Mouse (Mus musculus) intestine, embryonic 15.5 days (tissue): ENCODE measurements at regions not wholly inside any gene's neighbourhood (a gene's known extent, or its start where the extent isn't known, plus 50 kb on each side); places are given as distances from the start of the nearest gene placed in this dataset.
A peak's percentile ranks its signal among the peaks of the same experiment; 100 is the strongest.

Experiments
- ATAC-seq: fragments of 200-750 bp; cut with Nextera tagmentation; 2 replicates; pipeline ENCODE4 v1.8.0; 2017; ENCODE audit warnings: moderate TSS enrichment, moderate library complexity
- H3K27ac ChIP-seq: fragments of 300-500 bp; sonication (generic); 2 replicates; pipeline ENCODE4 v1.5.1; 2015; ENCODE audit warnings: mild to moderate bottlenecking, inconsistent platforms
- H3K27me3 ChIP-seq: fragments of 300-500 bp; sonication (generic); replicated peaks from 2 replicates; pipeline ENCODE4 v1.6.1; 2015; ENCODE audit warnings: inconsistent platforms
- H3K36me3 ChIP-seq: fragments of 300-500 bp; sonication (generic); 2 replicates; pipeline ENCODE4 v1.6.1; 2015; ENCODE audit warnings: inconsistent platforms
- H3K4me1 ChIP-seq: fragments of 300-500 bp; sonication (generic); replicated peaks from 2 replicates; pipeline ENCODE4 v1.6.1; 2015; ENCODE audit warnings: inconsistent platforms
- H3K4me2 ChIP-seq: fragments of 300-500 bp; sonication (generic); replicated peaks from 2 replicates; pipeline ENCODE4 v1.6.1; 2015; ENCODE audit warnings: mild to moderate bottlenecking, inconsistent platforms
- H3K4me3 ChIP-seq: fragments of 300-500 bp; sonication (generic); replicated peaks from 2 replicates; pipeline ENCODE4 v1.5.1; 2015; ENCODE audit warnings: inconsistent platforms
- H3K9ac ChIP-seq: fragments of 300-500 bp; sonication (generic); 2 replicates; pipeline ENCODE4 v1.6.1; 2015; ENCODE audit warnings: inconsistent platforms
- H3K9me3 ChIP-seq: fragments of 300-500 bp; sonication (generic); 2 replicates; pipeline ENCODE4 v1.6.1; 2016; ENCODE audit warnings: inconsistent platforms
- WGBS: fragments of 180-500 bp; shearing (Covaris S2); methylation state at CpG from one replicate; pipeline ENCODE4 v1.1.7; 2015; 5-methylcytosine and 5-hydroxymethylcytosine counted together

- Histone ChIP-seq H3K36me3 (no peaks in the 10 kb centered on the region), H3K4me3 (no peak overlapping the region), H3K4me2 (no peak overlapping the region), H3K27me3 (no peaks in the 10 kb centered on the region), H3K27ac (no peak overlapping the region), H3K9me3 (no peaks in the 10 kb centered on the region), H3K9ac (no peak overlapping the region), H3K4me1 (no peaks in the 10 kb centered on the region)
- ATAC-seq: no peak
- 73% methylated on average over 2 of the region's 2 CpGs for WGBS
Observed at GRCm38 (mm10) chr13:60398836-60399235, 202.9 kb upstream of the Dapk1 start.

GRCm38 (mm10) chr13:60400764-60401487 lies 200.8 kb upstream of the Dapk1 start:
- Histone ChIP-seq H3K4me2 (no peak overlapping the region), H3K4me1 (no peaks in the 10 kb centered on the region), H3K36me3 (no peaks in the 10 kb centered on the region), H3K27ac (no peak overlapping the region), H3K27me3 (no peaks in the 10 kb centered on the region), H3K9me3 (no peaks in the 10 kb centered on the region), H3K4me3 (no peak overlapping the region), H3K9ac (no peak overlapping the region)
- 67% methylated on average over 3 of the region's 3 CpGs for WGBS
- no peak for ATAC-seq

GRCm38 (mm10) chr13:60403471-60403870 lies 198.3 kb upstream of the Dapk1 start:
- Histone ChIP-seq H3K4me2 (no peak overlapping the region), H3K27me3 (no peaks in the 10 kb centered on the region), H3K9ac (no peak overlapping the region), H3K4me1 (no peaks in the 10 kb centered on the region), H3K36me3 (no peaks in the 10 kb centered on the region), H3K4me3 (no peak overlapping the region), H3K27ac (no peak overlapping the region), H3K9me3 (no peaks in the 10 kb centered on the region)
- ATAC-seq: no peak
- WGBS: 88% methylated on average over 3 of the region's 3 CpGs

GRCm38 (mm10) chr13:60407344-60407743 lies 194.4 kb upstream of the Dapk1 start:
- no peak overlapping the region for H3K4me3 ChIP-seq
- no peaks in the 10 kb centered on the region for H3K4me1 ChIP-seq
- no peak overlapping the region for H3K9ac ChIP-seq
- no peaks in the 10 kb centered on the region for H3K9me3 ChIP-seq
- no peak overlapping the region for H3K27ac ChIP-seq
- no peak for ATAC-seq
- H3K36me3 ChIP-seq: no peaks in the 10 kb centered on the region
- H3K27me3 ChIP-seq: no peaks in the 10 kb centered on the region
- 81% methylated on average over 4 of the region's 4 CpGs for WGBS
- no peak overlapping the region for H3K4me2 ChIP-seq

- WGBS: 62% methylated on average over 14 of the region's 14 CpGs
- Histone ChIP-seq H3K27ac (peak overlapping the region; percentile 45; the same call in 1 of the 2 replicates), H3K36me3 (no peaks in the 10 kb centered on the region), H3K4me2 (no peak overlapping the region), H3K4me1 (no peaks in the 10 kb centered on the region), H3K27me3 (no peaks in the 10 kb centered on the region), H3K4me3 (no peak overlapping the region), H3K9ac (no peak overlapping the region), H3K9me3 (no peaks in the 10 kb centered on the region)
- no peak for ATAC-seq
Observed at GRCm38 (mm10) chr13:60409706-60410502, 191.8 kb upstream of the Dapk1 start.

GRCm38 (mm10) chr13:60416024-60416423 lies 185.7 kb upstream of the Dapk1 start:
- Histone ChIP-seq H3K4me1 (no peaks in the 10 kb centered on the region), H3K27ac (no peak overlapping the region), H3K27me3 (no peaks in the 10 kb centered on the region), H3K9me3 (no peaks in the 10 kb centered on the region), H3K9ac (no peak overlapping the region), H3K4me3 (no peak overlapping the region), H3K4me2 (no peak overlapping the region), H3K36me3 (no peaks in the 10 kb centered on the region)
- no peak for ATAC-seq
- 68% methylated on average over 1 of the region's 1 CpGs for WGBS

GRCm38 (mm10) chr13:60417015-60417414 lies 184.7 kb upstream of the Dapk1 start:
- no peaks in the 10 kb centered on the region for H3K36me3 ChIP-seq
- H3K4me2 ChIP-seq: no peak overlapping the region
- no peaks in the 10 kb centered on the region for H3K9me3 ChIP-seq
- H3K27me3 ChIP-seq: no peaks in the 10 kb centered on the region
- H3K4me1 ChIP-seq: no peaks in the 10 kb centered on the region
- H3K27ac ChIP-seq: no peak overlapping the region
- no peak overlapping the region for H3K9ac ChIP-seq
- H3K4me3 ChIP-seq: no peak overlapping the region
- ATAC-seq: no peak
- 87% methylated on average over 8 of the region's 8 CpGs for WGBS

- H3K9ac ChIP-seq: no peak overlapping the region
- H3K4me3 ChIP-seq: no peak overlapping the region
- 74% methylated on average over 14 of the region's 14 CpGs for WGBS
- no peak overlapping the region for H3K4me2 ChIP-seq
- no peaks in the 10 kb centered on the region for H3K9me3 ChIP-seq
- H3K27ac ChIP-seq: no peak overlapping the region
- H3K4me1 ChIP-seq: no peaks in the 10 kb centered on the region
- H3K36me3 ChIP-seq: no peaks in the 10 kb centered on the region
- peak; percentile 36; the same call in 1 of the 2 replicates for ATAC-seq
- no peaks in the 10 kb centered on the region for H3K27me3 ChIP-seq
Observed at GRCm38 (mm10) chr13:60417436-60418158, 184.2 kb upstream of the Dapk1 start.

GRCm38 (mm10) chr13:60420386-60420785 lies 181.4 kb upstream of the Dapk1 start:
- Histone ChIP-seq H3K9me3 (no peaks in the 10 kb centered on the region), H3K4me3 (no peak overlapping the region), H3K27me3 (no peaks in the 10 kb centered on the region), H3K36me3 (no peaks in the 10 kb centered on the region), H3K9ac (no peak overlapping the region), H3K27ac (0 out of 2 replicates have a peak overlapping the region, but pooled peaks have one; percentile 3), H3K4me2 (no peak overlapping the region), H3K4me1 (no peaks in the 10 kb centered on the region)
- 76% methylated on average over 7 of the region's 7 CpGs for WGBS
- ATAC-seq: no peak

GRCm38 (mm10) chr13:60420842-60421696 lies 180.7 kb upstream of the Dapk1 start:
- no peak overlapping the region for H3K4me3 ChIP-seq
- ATAC-seq: peak; percentile 67
- no peaks in the 10 kb centered on the region for H3K27me3 ChIP-seq

GRCm38 (mm10) chr13:60424267-60424666 lies 177.5 kb upstream of the Dapk1 start:
- no peak for ATAC-seq
- 65% methylated on average over 6 of the region's 6 CpGs for WGBS
- no peaks in the 10 kb centered on the region for H3K27me3 ChIP-seq
- H3K27ac ChIP-seq: no peak overlapping the region
- no peaks in the 10 kb centered on the region for H3K36me3 ChIP-seq
- H3K4me1 ChIP-seq: peaks cover 5% of the 10 kb centered on the region; the same call in 1 of the 2 replicates
- no peak overlapping the region for H3K4me2 ChIP-seq
- H3K9ac ChIP-seq: no peak overlapping the region
- H3K9me3 ChIP-seq: no peaks in the 10 kb centered on the region
- no peak overlapping the region for H3K4me3 ChIP-seq

More at GRCm38 (mm10) chr13:60420842-60421696, 180.7 kb upstream of the Dapk1 start:
- Histone ChIP-seq H3K9me3 (no peaks in the 10 kb centered on the region), H3K36me3 (no peaks in the 10 kb centered on the region), H3K4me2 (no peak overlapping the region), H3K9ac (no peak overlapping the region), H3K4me1 (no peaks in the 10 kb centered on the region), H3K27ac (0 out of 2 replicates have a peak overlapping the region, but pooled peaks have one; percentile 9)
- WGBS: 39% methylated on average over 3 of the region's 3 CpGs
